Mouse (Mus musculus) midbrain, embryonic 11.5 days (tissue): ENCODE data around the gene 4930518I15Rik. TPM values are rescaled to one million over a fixed set of nuclear protein-coding genes. Genes with fewer than 3 reads are reported as not detected.
A peak's percentile ranks its signal among the peaks of the same experiment; 100 is the strongest.

ENCODE experiments used
- ATAC-seq: fragments of 200-750 bp; cut with Nextera tagmentation; 2 replicates; pipeline ENCODE4 v1.8.0; 2017; ENCODE audit warnings: moderate TSS enrichment, moderate library complexity; ENCODE audit not compliant: low FRiP score
- DNase-seq: peaks from one replicate; pipeline ENCODE4 v3.0.0; 2015; ENCODE audit warnings: low spot score; ENCODE audit errors: missing footprints
- H3K27ac ChIP-seq: fragments of 300-500 bp; sonication (generic); 2 replicates; pipeline ENCODE4 v1.5.1; 2014; ENCODE audit warnings: low read depth, low read length
- H3K27me3 ChIP-seq: fragments of 300-500 bp; sonication (generic); 2 replicates; pipeline ENCODE4 v1.6.1; 2014; ENCODE audit warnings: mild to moderate bottlenecking, low read length, moderate library complexity, mixed read lengths; ENCODE audit not compliant: control insufficient read depth, insufficient read depth
- H3K36me3 ChIP-seq: fragments of 300-500 bp; sonication (generic); 2 replicates; pipeline ENCODE4 v1.6.1; 2014; ENCODE audit warnings: mild to moderate bottlenecking, low read length, moderate library complexity, mixed read lengths; ENCODE audit not compliant: control insufficient read depth, insufficient read depth
- H3K4me1 ChIP-seq: fragments of 300-500 bp; sonication (generic); 2 replicates; pipeline ENCODE4 v1.6.1; 2014; ENCODE audit warnings: low read length; ENCODE audit not compliant: control insufficient read depth, insufficient read depth
- H3K4me2 ChIP-seq: fragments of 300-500 bp; sonication (generic); 2 replicates; pipeline ENCODE4 v1.6.1; 2014; ENCODE audit warnings: mild to moderate bottlenecking, moderate library complexity
- H3K4me3 ChIP-seq: fragments of 300-500 bp; sonication (generic); 2 replicates; pipeline ENCODE4 v1.5.1; 2014; ENCODE audit warnings: low read depth, low read length
- H3K9ac ChIP-seq: fragments of 300-500 bp; sonication (generic); 2 replicates; pipeline ENCODE4 v1.6.1; 2014; ENCODE audit warnings: low read length
- H3K9me3 ChIP-seq: fragments of 300-500 bp; sonication (generic); 2 replicates; pipeline ENCODE4 v1.6.1; 2016; ENCODE audit warnings: low read length; ENCODE audit not compliant: control insufficient read depth
- WGBS: fragments of 180-500 bp; shearing (Covaris S2); extraction: QIAGEN DNeasy Blood & Tissue Kit; methylation state at CpG from one replicate; pipeline ENCODE4 v1.1.7; 2014; 5-methylcytosine and 5-hydroxymethylcytosine counted together
- polyA plus RNA-seq: library from polyadenylated mRNA; unstranded; fragments of >200 nt; fragmentation: Nextera tagmentation; extraction: Ambion mirVana; gene quantifications from 2 replicates; pipeline ENCODE4 v1.2.1, GENCODE M21; 2014

Gene 4930518I15Rik
- polyA plus RNA-seq, 1 experiment from 2014 or later, result 4.7 TPM

DNA sequence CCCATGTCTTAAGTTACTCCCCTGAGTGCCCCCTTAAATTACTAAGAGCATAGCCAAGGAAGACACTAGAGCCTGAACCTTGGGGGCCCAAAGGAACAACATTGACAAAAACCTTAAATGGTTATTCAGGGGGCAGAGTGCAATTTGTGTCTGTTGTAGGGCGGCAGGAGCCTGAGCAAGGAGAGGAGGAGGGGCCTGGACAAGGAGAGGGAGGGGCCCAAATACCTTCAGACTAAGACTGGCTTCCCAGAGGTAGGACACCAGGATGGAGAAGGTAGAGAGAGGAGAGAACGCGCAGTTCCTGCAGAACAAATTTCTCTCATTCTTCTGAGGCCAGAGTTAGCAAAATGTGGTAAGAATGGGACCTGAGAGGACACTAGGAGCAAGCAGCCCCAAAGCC lies 42.3 kb downstream of the 4930518I15Rik start:
- no peaks in the 10 kb centered on the region for H3K27me3 ChIP-seq
- H3K4me1 ChIP-seq, result peaks cover 16% of the 10 kb centered on the region
- H3K9me3 ChIP-seq, result no peaks in the 10 kb centered on the region
- 79% methylated on average over 3 of the region's 3 CpGs for WGBS
- DNase-seq, result peak; percentile 73
- no peak overlapping the region for H3K4me2 ChIP-seq
- H3K27ac ChIP-seq, result no peak overlapping the region
- no peak overlapping the region for H3K9ac ChIP-seq
- ATAC-seq, result no peak
- H3K4me3 ChIP-seq, result no peak overlapping the region
- H3K36me3 ChIP-seq, result no peaks in the 10 kb centered on the region

DNA sequence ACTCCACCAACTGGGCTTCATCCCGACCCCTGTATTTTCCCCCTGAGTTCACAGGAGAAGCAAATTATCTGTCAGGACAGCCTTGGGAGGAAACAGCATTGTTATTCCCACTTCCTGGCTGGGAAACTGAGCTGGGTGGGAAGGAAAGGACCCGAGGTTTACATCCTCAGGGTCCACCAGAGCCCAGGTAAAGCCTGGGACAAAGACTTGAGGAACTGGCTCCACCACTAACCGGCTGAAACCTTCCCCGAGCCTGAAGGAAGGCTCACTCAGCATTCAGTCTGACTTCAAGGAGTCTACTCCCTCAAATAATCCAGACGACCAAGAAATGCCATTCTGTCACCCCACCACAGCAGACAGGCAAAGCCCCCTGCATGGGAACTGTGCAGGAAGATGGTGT lies 42.9 kb downstream of the 4930518I15Rik start:
- H3K9ac ChIP-seq, result peak overlapping the region; percentile 0; the same call in 1 of the 2 replicates
- peaks cover 16% of the 10 kb centered on the region for H3K4me1 ChIP-seq
- no peak overlapping the region for H3K4me3 ChIP-seq
- no peak overlapping the region; the same call in 1 of the 2 replicates for H3K27ac ChIP-seq
- H3K36me3 ChIP-seq, result no peaks in the 10 kb centered on the region
- H3K9me3 ChIP-seq, result no peaks in the 10 kb centered on the region
- ATAC-seq (no peak), DNase-seq (peak; percentile 84)
- WGBS, result 40% methylated on average over 5 of the region's 5 CpGs
- no peak overlapping the region for H3K4me2 ChIP-seq
- H3K27me3 ChIP-seq, result no peaks in the 10 kb centered on the region

DNA sequence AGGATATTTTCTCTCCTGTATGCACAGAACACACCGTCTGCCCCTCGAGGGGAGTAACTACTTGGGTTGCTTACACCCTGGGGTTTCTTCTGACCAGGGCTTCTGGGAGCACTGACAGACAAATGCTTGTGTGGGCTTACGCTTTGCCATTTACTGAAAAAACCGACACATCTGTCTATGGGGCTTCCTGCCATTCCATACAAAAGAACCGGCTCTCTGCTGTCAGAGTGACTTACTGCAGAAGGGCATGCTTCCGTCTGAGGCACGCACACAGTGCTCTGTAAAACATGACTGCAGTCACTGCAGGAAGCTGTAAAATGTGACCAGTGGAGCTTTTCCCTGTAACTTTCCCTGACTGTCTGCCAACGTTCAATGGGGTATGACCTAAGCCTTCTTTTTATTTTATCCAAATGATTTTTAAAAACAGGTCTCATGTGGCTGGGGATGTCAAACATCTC lies 43.4 kb downstream of the 4930518I15Rik start:
- H3K9me3 ChIP-seq, result no peaks in the 10 kb centered on the region
- no peaks in the 10 kb centered on the region for H3K36me3 ChIP-seq
- no peak overlapping the region for H3K4me2 ChIP-seq
- DNase-seq (peak; percentile 84), ATAC-seq (0 out of 2 replicates have a peak, but pooled peaks have one; percentile 52)
- no peak overlapping the region for H3K4me3 ChIP-seq
- H3K9ac ChIP-seq, result peak overlapping the region; percentile 0; the same call in 1 of the 2 replicates
- H3K4me1 ChIP-seq, result peaks cover 16% of the 10 kb centered on the region
- no peak overlapping the region; the same call in 1 of the 2 replicates for H3K27ac ChIP-seq
- 24% methylated on average over 8 of the region's 8 CpGs for WGBS
- H3K27me3 ChIP-seq, result no peaks in the 10 kb centered on the region

DNA sequence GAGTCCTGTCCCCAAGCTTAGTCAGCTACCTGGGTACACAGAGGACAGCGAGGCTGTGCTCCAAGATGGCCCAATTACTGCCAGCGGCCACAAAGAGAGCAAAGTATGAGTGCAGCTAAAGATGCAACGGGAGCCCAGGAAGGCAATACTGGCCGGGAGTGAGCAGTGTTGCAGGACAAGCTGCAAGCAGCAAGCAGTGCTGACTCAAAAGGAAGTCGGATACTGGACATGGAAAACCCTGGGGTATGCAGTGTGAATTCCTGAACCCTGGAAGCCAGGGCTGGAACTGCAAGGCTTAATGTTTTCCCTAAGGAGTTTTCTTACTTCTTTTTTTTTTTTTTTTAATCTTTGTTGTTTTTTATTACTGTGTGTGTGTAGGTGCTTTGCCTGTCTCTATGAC lies 46.2 kb downstream of the 4930518I15Rik start:
- no peak for DNase-seq
- no peak for ATAC-seq
- WGBS, result 77% methylated on average over 5 of the region's 5 CpGs
- H3K4me3 ChIP-seq, result no peak overlapping the region
- H3K4me1 ChIP-seq, result peaks cover 16% of the 10 kb centered on the region
- H3K9ac ChIP-seq, result no peak overlapping the region
- no peaks in the 10 kb centered on the region for H3K9me3 ChIP-seq
- H3K27ac ChIP-seq, result no peak overlapping the region
- no peaks in the 10 kb centered on the region for H3K27me3 ChIP-seq
- no peak overlapping the region for H3K4me2 ChIP-seq
- H3K36me3 ChIP-seq, result no peaks in the 10 kb centered on the region

DNA sequence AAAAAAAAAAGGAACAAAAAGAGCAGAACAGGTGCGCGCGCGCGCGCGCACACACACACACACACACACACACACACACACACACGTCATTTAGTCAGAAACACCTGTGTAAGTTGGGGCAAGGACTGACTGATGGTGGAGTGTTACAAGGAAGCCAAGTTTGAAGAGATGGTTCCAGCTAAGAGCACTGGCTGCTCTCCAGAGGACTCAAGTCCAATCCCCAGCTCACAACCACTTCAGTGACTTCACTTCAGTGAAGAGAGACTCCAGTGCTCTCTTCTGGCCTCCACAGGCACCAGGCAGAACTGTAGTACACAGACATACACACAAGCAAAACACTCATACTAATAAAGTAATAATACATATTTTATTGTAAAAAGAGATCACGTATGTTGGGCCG lies 47.0 kb downstream of the 4930518I15Rik start:
- ATAC-seq (no peak), DNase-seq (no peak)
- WGBS, result 98% methylated on average over 10 of the region's 10 CpGs
- H3K9ac ChIP-seq, result no peak overlapping the region
- no peak overlapping the region for H3K4me3 ChIP-seq
- H3K27ac ChIP-seq, result no peak overlapping the region
- no peaks in the 10 kb centered on the region for H3K36me3 ChIP-seq
- H3K27me3 ChIP-seq, result no peaks in the 10 kb centered on the region
- H3K4me2 ChIP-seq, result no peak overlapping the region
- H3K9me3 ChIP-seq, result no peaks in the 10 kb centered on the region
- peaks cover 16% of the 10 kb centered on the region for H3K4me1 ChIP-seq

DNA sequence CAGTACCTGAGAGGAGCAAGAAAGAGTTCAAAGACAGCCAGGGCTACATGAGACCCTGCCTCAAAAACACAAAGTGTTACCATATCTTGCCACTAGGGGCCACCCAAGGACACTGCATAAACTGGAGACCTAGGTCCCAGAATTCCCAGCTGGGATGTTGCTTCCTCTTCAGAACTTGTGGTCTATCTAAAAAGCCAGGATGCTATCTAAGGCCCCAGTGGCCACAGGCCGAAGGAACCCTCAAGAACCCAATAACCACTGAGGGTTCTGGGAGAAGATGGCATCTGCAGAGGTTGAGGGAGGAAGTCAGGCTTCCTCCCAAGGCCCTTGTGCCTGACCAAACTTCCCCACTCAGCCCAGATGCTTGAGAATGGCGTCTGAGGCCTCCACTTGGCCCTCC lies 48.2 kb downstream of the 4930518I15Rik start:
- DNase-seq, result peak; percentile 95
- no peaks in the 10 kb centered on the region for H3K27me3 ChIP-seq
- H3K36me3 ChIP-seq, result no peaks in the 10 kb centered on the region
- 59% methylated on average over 2 of the region's 2 CpGs for WGBS
- no peak overlapping the region for H3K27ac ChIP-seq
- no peaks in the 10 kb centered on the region for H3K9me3 ChIP-seq
- H3K9ac ChIP-seq, result no peak overlapping the region
- peak; percentile 40; the same call in 1 of the 2 replicates for ATAC-seq
- peaks cover 12% of the 10 kb centered on the region for H3K4me1 ChIP-seq
- no peak overlapping the region for H3K4me3 ChIP-seq
- no peak overlapping the region for H3K4me2 ChIP-seq

DNA sequence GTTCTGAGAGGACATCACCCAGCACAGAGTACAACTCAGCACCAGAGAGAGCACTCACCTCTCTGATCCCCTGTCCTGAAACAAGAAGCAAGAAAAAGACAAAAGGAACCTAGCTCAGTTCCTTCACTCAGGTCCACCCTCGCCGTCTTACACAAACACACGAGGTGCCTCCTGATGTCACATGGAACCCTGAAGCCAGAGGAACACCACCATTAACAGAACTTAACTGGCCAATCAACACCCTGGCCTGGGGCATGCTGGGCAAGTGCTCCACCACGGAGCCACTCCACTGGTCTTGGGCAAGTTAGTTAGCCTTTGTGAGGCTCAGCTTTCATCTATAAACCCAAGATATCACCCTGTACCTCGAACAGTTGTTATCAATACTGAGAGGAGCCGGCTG lies 50.9 kb downstream of the 4930518I15Rik start:
- H3K9ac ChIP-seq, result no peak overlapping the region
- no peak overlapping the region for H3K4me3 ChIP-seq
- DNase-seq (peak; percentile 75), ATAC-seq (no peak)
- H3K27me3 ChIP-seq, result no peaks in the 10 kb centered on the region
- no peaks in the 10 kb centered on the region for H3K36me3 ChIP-seq
- no peaks in the 10 kb centered on the region for H3K9me3 ChIP-seq
- no peak overlapping the region for H3K27ac ChIP-seq
- no peaks in the 10 kb centered on the region for H3K4me1 ChIP-seq
- WGBS, result 76% methylated on average over 6 of the region's 6 CpGs
- no peak overlapping the region for H3K4me2 ChIP-seq

Other genes with a start within 250 kb of the 4930518I15Rik start
- gene Dlgap4, start 244.2 kb downstream of the 4930518I15Rik start, polyA plus RNA-seq, result 127 and 136 TPM in 2 replicates
- 112 and 118 TPM in 2 replicates for gene Myl9, start 82.5 kb downstream of the 4930518I15Rik start, polyA plus RNA-seq
- gene Tgif2, start 17.9 kb downstream of the 4930518I15Rik start, polyA plus RNA-seq, result 81.2 and 88.6 TPM in 2 replicates
- gene Rab5if, start 5.2 kb upstream of the 4930518I15Rik start, polyA plus RNA-seq, result 196 and 205 TPM in 2 replicates
- gene Sla2, start 29.2 kb upstream of the 4930518I15Rik start, polyA plus RNA-seq, result 0.36 and 0.56 TPM in 2 replicates
- gene Ndrg3, start 134.1 kb upstream of the 4930518I15Rik start, polyA plus RNA-seq, result 48.1 and 48.2 TPM in 2 replicates
- 51.4 and 56.9 TPM in 2 replicates for gene Dsn1, start 149.2 kb upstream of the 4930518I15Rik start, polyA plus RNA-seq
- gene Soga1, start 221.3 kb upstream of the 4930518I15Rik start, polyA plus RNA-seq, result 5.2 and 6.0 TPM in 2 replicates
- not detected in 2 replicates for gene Tldc2, start 229.1 kb upstream of the 4930518I15Rik start, polyA plus RNA-seq